In genomic region chr16:96819649-96820048, GRCm38 (mm10) we compare ENCODE assay signal across 8 mouse cellular contexts.
DNase-seq lines count a peak whose midpoint lies in the region; ATAC-seq and TF ChIP-seq lines count a peak whose summit lies in the region.
"Had no signal": no experiment of that assay in that cellular context is flagged by ENCODE, and none has a peak within 500 bp of the region (broad histone marks: within the 10 kb centered on the region; RNA-seq: fewer than 3 reads in every experiment).

No protein-coding gene starts in this region.

- no peak overlapping the region for H3K27ac ChIP-seq in cerebellum, adult 2 months (ENCODE audit: insufficient read depth, low read length)
- H3K27ac ChIP-seq in forebrain, postnatal 0 days (ENCODE audit: low read depth, low read length), result no peak overlapping the region
- no peak overlapping the region for H3K27ac ChIP-seq in midbrain, embryonic 14.5 days (replicated peaks; ENCODE audit: low read depth, low read length)
- H3K27ac ChIP-seq: macrophage had no signal

- intact Hi-C loops in left cerebral cortex, postnatal 36 days (cut with DNase I), result no loop called here

- no peak overlapping the region for H3K4me2 ChIP-seq in forebrain, postnatal 0 days (ENCODE audit: low read depth)
- no peak overlapping the region for H3K4me2 ChIP-seq in midbrain, embryonic 14.5 days (ENCODE audit: low read length)

- no peaks in the 10 kb centered on the region for H3K9me3 ChIP-seq in forebrain, postnatal 0 days (ENCODE audit: low read length)
- H3K9me3 ChIP-seq in midbrain, embryonic 14.5 days (ENCODE audit: control insufficient read depth, low read length), result no peaks in the 10 kb centered on the region

- no peaks in the 10 kb centered on the region for H3K27me3 ChIP-seq in cerebellum, adult 2 months (ENCODE audit: control insufficient read depth, insufficient read depth, low read length)
- no peaks in the 10 kb centered on the region for H3K27me3 ChIP-seq in forebrain, postnatal 0 days (ENCODE audit: insufficient read depth, low read length)
- H3K27me3 ChIP-seq in midbrain, embryonic 14.5 days (ENCODE audit: control insufficient read depth, insufficient read depth, low read length), result no peaks in the 10 kb centered on the region

- peak; percentile 76 for ATAC-seq in forebrain, postnatal 0 days
- ATAC-seq in midbrain, embryonic 14.5 days (ENCODE audit: low FRiP score, low TSS enrichment), result peak; percentile 31; the same call in 1 of the 2 replicates

- WGBS in cerebellum, adult 2 months, result 23% methylated on average over 16 of the region's 16 CpGs
- WGBS in forebrain, postnatal 0 days, result 29% methylated on average over 16 of the region's 16 CpGs
- WGBS in midbrain, embryonic 14.5 days, result 34% methylated on average over 16 of the region's 16 CpGs

- H3K9ac ChIP-seq in forebrain, postnatal 0 days, result no peak overlapping the region
- H3K9ac ChIP-seq in midbrain, embryonic 14.5 days (replicated peaks; ENCODE audit: low read length), result no peak overlapping the region

- peak; percentile 74 for TF ChIP-seq CTCF in cerebellum, adult 2 months (IDR thresholded peaks at IDR 0.05; ENCODE audit: borderline replicate concordance, insufficient read depth, low read depth, low read length)
- TF ChIP-seq CTCF in forebrain, postnatal 0 days (IDR thresholded peaks at IDR 0.05; ENCODE audit: low read depth), result peak; percentile 77

- peak; percentile 18 for DNase-seq in T-cell, adult 2 months (ENCODE audit: low spot score)
- DNase-seq in cerebellum, adult 2 months, result peak; percentile 68 to 71
- DNase-seq in forebrain, postnatal 0 days, result peak; percentile 81
- peak; percentile 60 for DNase-seq in kidney, adult 18-20 months
- DNase-seq in left cerebral cortex, postnatal 36 days (ENCODE audit: low spot score in 2 of 2), result peak; percentile 41 to 65
- peak; percentile 89 for DNase-seq in midbrain, embryonic 14.5 days
- peak; percentile 4 for DNase-seq in spleen, adult 12 weeks (ENCODE audit: low spot score)

- no peak for TF ChIP-seq POLR2A in cerebellum, adult 2 months (IDR thresholded peaks at IDR 0.05; ENCODE audit: borderline replicate concordance, insufficient read depth, low read length)

- no peak overlapping the region for H3K4me3 ChIP-seq in cerebellum, adult 2 months (replicated peaks; ENCODE audit: insufficient read depth, low read depth, low read length)
- H3K4me3 ChIP-seq in forebrain, postnatal 0 days (ENCODE audit: low read depth, low read length), result no peak overlapping the region
- no peak overlapping the region for H3K4me3 ChIP-seq in midbrain, embryonic 14.5 days (replicated peaks; ENCODE audit: low read depth, low read length)

- H3K4me1 ChIP-seq in cerebellum, adult 2 months (ENCODE audit: control insufficient read depth, insufficient read depth, low read length), result no peaks in the 10 kb centered on the region
- H3K4me1 ChIP-seq in forebrain, postnatal 0 days (ENCODE audit: insufficient read depth), result no peaks in the 10 kb centered on the region
- no peaks in the 10 kb centered on the region for H3K4me1 ChIP-seq in midbrain, embryonic 14.5 days (ENCODE audit: control insufficient read depth, insufficient read depth, low read length)

- no peaks in the 10 kb centered on the region for H3K36me3 ChIP-seq in forebrain, postnatal 0 days (ENCODE audit: insufficient read depth)
- peaks cover 9% of the 10 kb centered on the region; the same call in 1 of the 2 replicates for H3K36me3 ChIP-seq in midbrain, embryonic 14.5 days (ENCODE audit: control insufficient read depth, insufficient read depth, low read length)

Comparison
In these comparisons a context has a peak if more than half of its experiments do, and no peak if none do; other contexts are left out.
1. DNase-seq: peak in every context shown above with its lines; median percentile 89 in midbrain, embryonic 14.5 days; 81 in forebrain, postnatal 0 days; 70 in cerebellum, adult 2 months; 60 in kidney, adult 18-20 months; 53 in left cerebral cortex, postnatal 36 days; 18 in T-cell, adult 2 months; 4 in spleen, adult 12 weeks.